Mouse (Mus musculus): ENCODE data around the gene Tmem147.
"Not testable (repeated sequence)": the region's sequence is repeated elsewhere in the genome, so short reads cannot be mapped to it uniquely, and the experiment has no call there.

The Tmem147 gene

GRCm38 (mm10) chr7:30729396-30730063 is at the start of gene Tmem147:
Gene Tmem147 (minus strand): TSS chr7:30729540.
- DNase-seq (ENCODE audit: low spot score): peak; percentile 96

GRCm38 (mm10) chr7:30777911-30778310 is 48.6 kb upstream of the Tmem147 start:
- DNase-seq (ENCODE audit: low spot score): no peak

GRCm38 (mm10) chr7:30777081-30777579 is 47.8 kb upstream of the Tmem147 start:
- DNase-seq (ENCODE audit: low spot score): no peak

GRCm38 (mm10) chr7:30776104-30776503 is 46.8 kb upstream of the Tmem147 start:
- no peak for DNase-seq (ENCODE audit: low spot score)

- DNase-seq (ENCODE audit: low spot score): no peak
Observed at GRCm38 (mm10) chr7:30769236-30769635, 39.9 kb upstream of the Tmem147 start.

GRCm38 (mm10) chr7:30766408-30766807 is 37.1 kb upstream of the Tmem147 start:
- DNase-seq (ENCODE audit: low spot score): no peak

GRCm38 (mm10) chr7:30765173-30765572 is 35.8 kb upstream of the Tmem147 start:
- DNase-seq (ENCODE audit: low spot score): peak; percentile 19

GRCm38 (mm10) chr7:30763456-30763855 is 34.1 kb upstream of the Tmem147 start, which contains the start of gene Dmkn:
Gene Dmkn (plus strand): TSS chr7:30763756.
- DNase-seq (ENCODE audit: low spot score): no peak

- no peak for DNase-seq (ENCODE audit: low spot score)
Observed at GRCm38 (mm10) chr7:30761769-30762352, 32.5 kb upstream of the Tmem147 start.

GRCm38 (mm10) chr7:30758853-30759252 is 29.5 kb upstream of the Tmem147 start:
- DNase-seq (ENCODE audit: low spot score): peak; percentile 60

GRCm38 (mm10) chr7:30757001-30757400 is 27.7 kb upstream of the Tmem147 start:
- DNase-seq (ENCODE audit: low spot score): no peak

GRCm38 (mm10) chr7:30751086-30751669 is 21.8 kb upstream of the Tmem147 start, which contains the start of gene Sbsn:
Gene Sbsn (plus strand): TSS chr7:30751471.
- no peak for DNase-seq (ENCODE audit: low spot score)

GRCm38 (mm10) chr7:30749824-30750606 is 20.7 kb upstream of the Tmem147 start:
- DNase-seq (ENCODE audit: low spot score): no peak

GRCm38 (mm10) chr7:30747525-30748204 is 18.3 kb upstream of the Tmem147 start:
- no peak for DNase-seq (ENCODE audit: low spot score)

GRCm38 (mm10) chr7:30744022-30744598 is 14.8 kb upstream of the Tmem147 start:
- DNase-seq (ENCODE audit: low spot score): no peak

GRCm38 (mm10) chr7:30743617-30744016 is 14.3 kb upstream of the Tmem147 start, which contains the start of gene Gapdhs:
Gene Gapdhs (minus strand): TSS chr7:30743681.
- not testable (repeated sequence) for DNase-seq (ENCODE audit: low spot score)

- DNase-seq (ENCODE audit: low spot score): not testable (repeated sequence)
Observed at GRCm38 (mm10) chr7:30742570-30742969, 13.2 kb upstream of the Tmem147 start.

GRCm38 (mm10) chr7:30736211-30736610 is 6.9 kb upstream of the Tmem147 start:
- DNase-seq (ENCODE audit: low spot score): no peak

GRCm38 (mm10) chr7:30730064-30730722 is 853 bp upstream of the Tmem147 start:
- peak; percentile 10 for DNase-seq (ENCODE audit: low spot score)

- DNase-seq (ENCODE audit: low spot score): no peak
Observed at GRCm38 (mm10) chr7:30728739-30729395, 473 bp downstream of the Tmem147 start.

All from embryo, embryonic 10.5 days (tissue).